Comparison of ENCODE assay signal across 24 mouse cellular contexts in the genomic region with DNA sequence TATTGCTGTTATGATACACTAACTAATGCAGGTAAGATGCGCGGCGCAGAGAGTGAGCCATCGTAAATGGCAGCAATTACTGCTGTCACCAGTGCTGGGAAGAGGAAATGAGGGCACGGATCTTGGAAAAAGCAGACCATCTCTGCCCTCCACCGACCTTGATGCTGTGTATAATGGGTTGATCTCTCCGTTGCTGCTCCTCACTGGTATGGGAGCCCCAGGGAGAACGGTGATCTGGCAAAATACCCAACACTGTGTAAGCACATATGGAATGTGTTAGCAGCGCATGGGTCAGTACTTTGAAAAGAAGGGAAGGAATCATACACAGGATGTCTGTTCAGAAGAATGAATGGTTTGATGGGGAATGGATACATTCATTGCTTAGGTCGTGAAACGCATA. TPM values are rescaled to one million over a fixed set of nuclear protein-coding genes. Genes with fewer than 3 reads are reported as not detected.
A peak's percentile ranks its signal among the peaks of the same experiment; 100 is the strongest.
DNase-seq lines count a peak whose midpoint lies in the region; ATAC-seq lines count a peak whose summit lies in the region.
"Had no signal": no experiment of that assay in that cellular context is flagged by ENCODE, and none has a peak within 500 bp of the region (broad histone marks: within the 10 kb centered on the region; RNA-seq: fewer than 3 reads in every experiment).

No protein-coding gene starts in this region.

- H3K9ac ChIP-seq in limb, embryonic 11.5 days (ENCODE audit: low read length) = no peak overlapping the region
- no peak overlapping the region for H3K9ac ChIP-seq in embryonic facial prominence, embryonic 11.5 days (replicated peaks; ENCODE audit: low read length)
- H3K9ac ChIP-seq: forebrain, embryonic 12.5 days had no signal

- H3K27ac ChIP-seq in limb, embryonic 11.5 days (replicated peaks; ENCODE audit: low read depth, low read length) = no peak overlapping the region
- H3K27ac ChIP-seq in limb, embryonic 10.5 days = no peak overlapping the region
- no peak overlapping the region for H3K27ac ChIP-seq in embryonic facial prominence, embryonic 11.5 days (replicated peaks; ENCODE audit: low read depth, low read length)
- H3K27ac ChIP-seq in forebrain, embryonic 10.5 days = no peak overlapping the region
- H3K27ac ChIP-seq: forebrain, embryonic 12.5 days had no signal

- H3K36me3 ChIP-seq in limb, embryonic 11.5 days (ENCODE audit: control insufficient read depth, insufficient read depth, low read length) = no peaks in the 10 kb centered on the region
- no peaks in the 10 kb centered on the region for H3K36me3 ChIP-seq in limb, embryonic 10.5 days
- no peaks in the 10 kb centered on the region for H3K36me3 ChIP-seq in embryonic facial prominence, embryonic 11.5 days (replicated peaks; ENCODE audit: control insufficient read depth, insufficient read depth, low read depth, low read length)
- no peaks in the 10 kb centered on the region for H3K36me3 ChIP-seq in forebrain, embryonic 10.5 days (replicated peaks)
- H3K36me3 ChIP-seq: forebrain, embryonic 12.5 days; G1E had no signal

- H3K9me3 ChIP-seq in limb, embryonic 11.5 days (ENCODE audit: control insufficient read depth, low read length) = no peaks in the 10 kb centered on the region
- no peaks in the 10 kb centered on the region for H3K9me3 ChIP-seq in limb, embryonic 10.5 days (replicated peaks)
- H3K9me3 ChIP-seq in embryonic facial prominence, embryonic 11.5 days (replicated peaks; ENCODE audit: control insufficient read depth, low read length) = no peaks in the 10 kb centered on the region
- no peaks in the 10 kb centered on the region for H3K9me3 ChIP-seq in forebrain, embryonic 10.5 days
- H3K9me3 ChIP-seq: forebrain, embryonic 12.5 days; G1E had no signal

- no peaks in the 10 kb centered on the region for H3K4me1 ChIP-seq in limb, embryonic 11.5 days (ENCODE audit: control insufficient read depth, insufficient read depth, low read length)
- H3K4me1 ChIP-seq in limb, embryonic 10.5 days = peaks cover 8% of the 10 kb centered on the region; the same call in 1 of the 2 replicates
- peaks cover 2% of the 10 kb centered on the region; the same call in 1 of the 2 replicates for H3K4me1 ChIP-seq in embryonic facial prominence, embryonic 11.5 days (ENCODE audit: control insufficient read depth, insufficient read depth, low read length)
- no peaks in the 10 kb centered on the region for H3K4me1 ChIP-seq in forebrain, embryonic 10.5 days
- H3K4me1 ChIP-seq: forebrain, embryonic 12.5 days had no signal

- ATAC-seq in limb, embryonic 11.5 days (ENCODE audit: insufficient number of reproducible peaks, low FRiP score, low TSS enrichment, low read depth) = 0 out of 2 replicates have a peak, but pooled peaks have one; percentile 31
- ATAC-seq in embryonic facial prominence, embryonic 11.5 days (replicated peaks; ENCODE audit: insufficient number of reproducible peaks, low FRiP score, low TSS enrichment, low read depth) = 0 out of 2 replicates have a peak, but pooled peaks have one; percentile 14
- ATAC-seq: CD4-positive, CD25-positive, alpha-beta regulatory T cell, adult 4 months; forebrain, embryonic 14.5 days; forebrain, embryonic 16.5 days had no signal

- no peak overlapping the region for H3K4me3 ChIP-seq in limb, embryonic 11.5 days (ENCODE audit: low read depth, low read length)
- no peak overlapping the region for H3K4me3 ChIP-seq in limb, embryonic 10.5 days
- H3K4me3 ChIP-seq in embryonic facial prominence, embryonic 11.5 days (ENCODE audit: low read depth, low read length) = no peak overlapping the region
- H3K4me3 ChIP-seq in forebrain, embryonic 10.5 days = no peak overlapping the region
- H3K4me3 ChIP-seq: forebrain, embryonic 12.5 days had no signal

- no peak for DNase-seq in limb, embryonic 11.5 days (ENCODE audit: low spot score)
- DNase-seq in limb, embryonic 10.5 days (ENCODE audit: low spot score) = no peak
- DNase-seq in 3T3-L1 (ENCODE audit: low read depth, low spot score) = peak; percentile 34
- peak; percentile 50 for DNase-seq in NIH3T3 (ENCODE audit: low read depth)
- peak; percentile 56 for DNase-seq in embryonic facial prominence, embryonic 11.5 days (ENCODE audit: low spot score)
- DNase-seq in kidney, postnatal 25 days = no peak
- no peak for DNase-seq in forebrain, embryonic 10.5 days (ENCODE audit: extremely low spot score, low spot score)
- no peak for DNase-seq in liver
- DNase-seq: adrenal gland, adult 8-10 months; adrenal gland, postnatal 14 days; adrenal gland, postnatal 36 days; B cell, adult 2 months; cerebellum, adult 11-12 months; cerebellum, adult 2 months; cerebellum, adult 9-10 months; cerebellum, postnatal 10 days; cerebellum, postnatal 36 days; embryo, embryonic 11 days had no signal

- H3K27me3 ChIP-seq in limb, embryonic 11.5 days (ENCODE audit: control insufficient read depth, insufficient read depth, low read length) = no peaks in the 10 kb centered on the region
- H3K27me3 ChIP-seq in limb, embryonic 10.5 days (ENCODE audit: low read depth, poor library complexity, severe bottlenecking) = no peaks in the 10 kb centered on the region
- H3K27me3 ChIP-seq in embryonic facial prominence, embryonic 11.5 days (ENCODE audit: control insufficient read depth, insufficient read depth, low read length) = no peaks in the 10 kb centered on the region
- H3K27me3 ChIP-seq in forebrain, embryonic 10.5 days (ENCODE audit: poor library complexity, severe bottlenecking) = no peaks in the 10 kb centered on the region
- H3K27me3 ChIP-seq: CH12.LX; forebrain, embryonic 12.5 days had no signal

- WGBS in limb, embryonic 11.5 days = 65% methylated on average over 11 of the region's 11 CpGs
- 77% methylated on average over 11 of the region's 11 CpGs for WGBS in limb, embryonic 10.5 days
- 51% methylated on average over 11 of the region's 11 CpGs for WGBS in embryonic facial prominence, embryonic 11.5 days
- WGBS in forebrain, embryonic 10.5 days = 80% methylated on average over 11 of the region's 11 CpGs

- no peak overlapping the region for H3K4me2 ChIP-seq in limb, embryonic 11.5 days (ENCODE audit: low read depth, severe bottlenecking)
- no peak overlapping the region for H3K4me2 ChIP-seq in embryonic facial prominence, embryonic 11.5 days (ENCODE audit: low read depth, low read length)
- H3K4me2 ChIP-seq: forebrain, embryonic 12.5 days had no signal

RNA-seq across cellular contexts. Expression of gene Psmc1, which starts 16.9 kb away (rescaled TPM):
- 410 and 413 TPM in 2 replicates for polyA plus RNA-seq in limb, embryonic 11.5 days (2014; fragmentation: Nextera tagmentation; extraction: Ambion mirVana)
- 399 and 416 TPM in 2 replicates for polyA plus RNA-seq in limb, embryonic 10.5 days (2016; fragmentation: Nextera tagmentation; extraction: Ambion mirVana)
- polyA plus RNA-seq in embryonic facial prominence, embryonic 11.5 days (2014; fragmentation: Nextera tagmentation; extraction: Ambion mirVana) = 433 and 457 TPM in 2 replicates
- 414 and 431 TPM in 2 replicates for polyA plus RNA-seq in forebrain, embryonic 10.5 days (2016; fragmentation: Nextera tagmentation; extraction: Ambion mirVana)

Comparison
In these comparisons a context has a peak if more than half of its experiments do, and no peak if none do; other contexts are left out.
1. DNase-seq: peak in 3T3-L1 (single experiment), NIH3T3 (single experiment) and embryonic facial prominence, embryonic 11.5 days (single experiment); none in limb, embryonic 11.5 days (single experiment), limb, embryonic 10.5 days (single experiment), kidney, postnatal 25 days (0 of 2), forebrain, embryonic 10.5 days (single experiment) and liver (single experiment).